Mouse (Mus musculus) kidney, postnatal 14 days (tissue): ENCODE measurements around the gene Clip3.

Experiments
- DNase-seq: peaks from one replicate; pipeline ENCODE4 v3.0.0; 2022; ENCODE audit warnings: mixed read lengths

The Clip3 gene

GRCm38 (mm10) chr7:30296816-30297215 lies 5.3 kb downstream of the Clip3 start:
- no peak for DNase-seq

DNA sequence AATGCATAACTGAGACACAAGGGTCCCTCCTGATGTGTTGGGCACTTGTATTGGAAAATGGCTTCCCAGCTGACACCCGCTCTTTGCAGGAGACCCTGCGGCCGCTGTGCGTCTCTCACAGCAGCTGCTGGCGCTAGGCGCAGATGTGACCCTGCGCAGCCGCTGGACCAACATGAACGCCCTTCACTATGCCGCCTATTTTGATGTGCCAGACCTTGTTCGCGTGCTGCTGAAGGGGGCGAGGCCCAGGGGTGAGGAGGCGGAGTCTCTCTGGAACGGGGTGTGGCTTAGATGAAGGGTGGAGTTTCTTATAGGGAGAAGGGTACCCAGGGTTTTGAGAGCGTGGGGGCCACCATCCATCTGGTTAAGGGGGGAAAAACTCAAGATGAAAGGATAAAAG lies 5.7 kb downstream of the Clip3 start:
- no peak for DNase-seq

DNA sequence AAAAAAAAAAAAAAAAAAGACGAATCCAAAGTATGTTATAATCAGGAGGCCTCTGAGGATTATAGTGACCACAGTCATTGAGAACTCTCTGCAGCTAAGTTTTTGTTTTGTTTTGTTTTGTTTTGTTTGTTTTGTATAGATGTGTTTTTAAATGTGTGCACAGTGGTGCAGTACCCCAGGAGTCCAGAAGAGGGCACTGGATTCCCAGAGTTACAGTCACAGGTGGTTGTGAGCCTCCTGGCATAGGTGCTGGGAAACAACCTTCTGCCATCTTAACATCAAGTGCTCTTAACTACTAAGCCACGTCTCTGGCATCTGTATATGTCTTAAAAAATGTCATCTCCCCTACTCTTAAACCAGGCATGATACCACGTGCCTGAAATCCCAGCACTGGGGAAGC lies 9.4 kb downstream of the Clip3 start:
- no peak for DNase-seq

- DNase-seq = no peak
These were observed 14.7 kb downstream of the Clip3 start for GRCm38 (mm10) chr7:30306083-30306779.

- DNase-seq = peak; percentile 97
These were observed 16.8 kb downstream of the Clip3 start, which contains the start of gene Alkbh6 for GRCm38 (mm10) chr7:30308076-30309005. TSS of gene Alkbh6 (plus strand) at chr7:30308717.

DNA sequence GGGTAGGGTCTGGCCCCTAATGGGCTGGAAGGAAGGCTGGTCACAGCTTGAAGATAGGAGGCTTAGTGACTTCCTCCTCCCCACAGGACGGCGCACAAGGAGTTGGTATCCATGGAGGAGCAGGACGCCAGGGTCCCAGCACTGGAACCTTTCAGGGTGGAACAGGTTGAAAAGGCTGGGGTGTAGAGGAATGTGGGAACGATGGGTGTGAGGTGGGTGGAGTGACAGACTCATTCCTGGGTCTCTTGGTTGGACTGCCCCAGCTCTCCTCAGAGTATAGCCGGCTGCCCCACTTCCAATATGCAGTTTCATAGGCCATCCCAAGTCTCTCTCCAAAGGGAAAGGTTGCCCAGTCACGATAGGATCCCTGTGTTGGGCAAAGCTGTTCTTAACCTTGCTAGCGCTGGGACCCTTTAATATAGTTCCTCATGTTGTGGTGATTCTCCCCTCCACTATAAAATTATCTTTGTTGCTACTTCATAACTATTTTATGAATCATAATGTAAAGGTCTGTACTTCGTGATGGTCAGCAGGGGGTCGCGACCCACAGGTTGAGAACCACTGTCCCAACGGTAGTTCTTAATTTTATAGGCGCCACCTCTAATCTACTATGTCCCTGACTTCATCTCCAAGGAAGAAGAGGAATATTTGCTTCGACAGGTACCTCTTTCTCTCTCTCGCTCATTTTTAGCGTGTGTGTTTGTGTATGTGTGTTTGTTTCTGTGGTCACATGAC lies 18.0 kb downstream of the Clip3 start:
- no peak for DNase-seq

DNA sequence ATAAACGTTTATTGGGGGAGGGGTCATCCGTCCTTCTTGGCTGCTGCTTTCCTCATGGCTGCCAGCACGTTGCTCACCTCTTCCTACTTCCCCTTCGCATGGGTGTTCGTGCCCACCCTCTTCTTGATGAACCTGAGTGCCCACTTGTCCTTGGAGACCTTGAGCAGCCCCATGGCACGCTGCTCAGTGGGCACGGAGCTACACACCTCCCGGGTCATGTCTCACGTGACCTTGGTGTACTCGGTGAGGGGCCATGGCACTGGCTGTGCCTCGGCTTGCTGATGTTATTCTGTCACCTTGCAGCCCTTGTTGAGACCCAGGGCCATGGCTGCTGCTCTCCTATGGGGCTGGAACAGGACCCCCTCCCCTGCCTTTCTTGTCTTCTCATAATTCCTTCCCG lies 18.6 kb downstream of the Clip3 start:
- no peak for DNase-seq

DNA sequence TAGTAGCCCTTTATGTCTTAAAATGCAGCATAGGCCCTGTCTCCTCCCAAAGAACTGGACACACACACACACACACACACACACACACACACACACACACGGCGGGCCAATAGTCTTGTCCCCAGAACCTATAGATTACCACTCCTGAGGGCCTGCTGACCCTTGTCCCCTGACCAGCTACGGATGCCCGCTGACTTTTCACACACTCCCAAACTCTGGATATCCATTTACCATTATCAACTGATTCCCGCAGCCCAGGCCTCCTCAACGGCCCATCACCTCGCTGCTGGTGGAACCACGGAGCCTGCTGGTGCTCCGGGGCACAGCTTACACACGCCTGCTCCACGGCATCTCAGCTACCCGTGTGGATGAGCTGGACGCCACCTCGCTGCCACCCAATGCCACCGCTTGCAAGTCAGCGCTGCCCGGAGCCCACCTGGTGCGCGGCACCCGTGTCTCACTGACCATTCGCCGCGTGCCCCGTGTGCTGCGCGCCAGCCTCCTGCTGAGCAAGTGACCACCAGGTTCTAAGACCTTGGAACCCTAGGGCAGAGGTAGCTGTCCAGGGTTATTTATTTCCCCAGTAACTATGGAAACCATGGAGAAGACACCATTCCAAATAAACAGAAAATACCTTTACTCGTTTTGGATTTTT lies 22.3 kb downstream of the Clip3 start:
- DNase-seq = peak; percentile 77

- peak; percentile 56 for DNase-seq
These were observed 23.2 kb downstream of the Clip3 start, which contains the start of gene Syne4 for GRCm38 (mm10) chr7:30314721-30315155. TSS of gene Syne4 (plus strand) at chr7:30314807.

- no peak for DNase-seq
These were observed 24.3 kb downstream of the Clip3 start for GRCm38 (mm10) chr7:30315559-30316529.

DNA sequence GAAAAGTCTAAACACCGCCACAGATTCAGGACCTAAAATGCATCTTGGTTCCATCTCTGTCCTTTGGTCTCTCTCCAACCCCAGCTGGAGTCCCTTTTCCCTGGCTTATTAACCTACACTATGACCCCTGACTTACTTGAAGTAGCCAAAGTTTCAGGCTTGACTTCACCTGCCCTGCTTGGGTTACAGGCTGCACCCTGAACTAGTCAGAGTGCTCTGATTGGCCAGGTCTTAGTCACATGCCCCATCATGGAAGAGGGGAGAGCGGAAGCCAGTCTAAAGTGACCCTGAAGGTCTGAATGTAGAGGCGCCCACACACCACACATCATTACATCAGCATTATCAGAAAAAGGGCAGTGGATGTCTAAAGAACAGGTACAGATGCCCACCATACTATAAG lies 26.6 kb downstream of the Clip3 start:
- DNase-seq = no peak

DNA sequence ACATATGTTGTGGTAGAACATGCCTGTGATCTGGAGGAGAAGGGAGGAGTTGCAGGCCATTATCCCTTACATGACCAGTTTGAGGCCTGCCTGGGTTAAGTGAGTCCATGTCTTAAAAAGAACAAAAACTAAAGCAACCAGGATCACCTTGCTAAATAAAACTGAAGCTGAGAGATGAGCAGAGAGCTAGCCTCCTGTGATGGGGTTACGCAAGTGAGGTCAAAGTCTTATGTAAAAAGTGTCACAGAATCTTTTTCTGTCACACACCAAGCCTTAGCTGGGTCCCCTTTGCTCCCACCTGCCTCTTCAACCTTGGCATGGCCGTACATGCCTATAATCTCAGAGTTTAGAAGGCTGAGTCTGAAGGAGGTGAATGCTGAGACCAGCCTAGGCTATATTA lies 29.4 kb downstream of the Clip3 start:
- no peak for DNase-seq

- DNase-seq = peak; percentile 87
These were observed 30.2 kb downstream of the Clip3 start, which contains the start of gene E130208F15Rik for GRCm38 (mm10) chr7:30321539-30322284. TSS of gene E130208F15Rik (plus strand) at chr7:30321740.

- DNase-seq = peak; percentile 99
These were observed 30.7 kb downstream of the Clip3 start for GRCm38 (mm10) chr7:30322285-30322667.

DNA sequence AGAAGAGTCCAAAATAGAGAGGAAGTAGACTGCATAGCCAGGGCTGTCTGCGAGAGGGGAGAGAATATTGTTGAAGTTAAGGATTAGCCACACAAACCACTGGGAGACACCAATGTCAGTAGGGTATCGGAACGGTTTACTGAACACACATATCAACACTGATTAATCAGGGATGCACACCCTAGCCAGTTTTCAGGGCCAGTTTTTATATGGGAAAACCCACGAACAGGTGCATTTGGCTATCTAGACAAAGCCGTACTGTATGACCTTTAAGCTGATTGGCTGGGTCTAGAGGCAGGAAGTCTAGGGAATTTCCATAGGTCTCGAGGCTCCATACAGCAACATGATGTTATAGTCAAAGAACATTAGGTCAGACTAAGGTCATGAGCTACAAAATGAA lies 31.3 kb downstream of the Clip3 start:
- DNase-seq = no peak

GRCm38 (mm10) chr7:30323795-30324194 lies 32.3 kb downstream of the Clip3 start, which contains the start of gene Sdhaf1:
TSS of gene Sdhaf1 (minus strand) at chr7:30323895.
- no peak for DNase-seq

GRCm38 (mm10) chr7:30324300-30324944 lies 32.9 kb downstream of the Clip3 start:
- no peak for DNase-seq

DNA sequence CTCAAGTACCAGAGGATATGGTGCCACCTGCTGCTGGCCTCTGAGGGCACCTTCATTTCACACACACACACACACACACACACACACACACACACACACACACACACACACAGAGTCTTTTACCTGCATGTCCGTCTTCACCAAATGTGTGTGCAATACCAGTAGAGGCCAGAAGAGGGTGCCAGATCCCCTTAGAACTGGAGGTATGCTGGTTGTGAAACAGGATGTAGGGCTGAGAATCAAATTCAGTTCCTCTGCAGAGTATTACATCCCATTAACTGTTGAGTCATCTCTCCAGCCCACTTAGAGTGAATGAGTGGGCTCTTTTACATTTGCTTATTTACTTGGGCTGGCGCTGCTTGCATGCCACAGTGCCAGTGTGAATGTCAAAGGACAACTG lies 33.8 kb downstream of the Clip3 start:
- no peak for DNase-seq

- no peak for DNase-seq
These were observed 34.9 kb downstream of the Clip3 start for GRCm38 (mm10) chr7:30326427-30326826.

DNA sequence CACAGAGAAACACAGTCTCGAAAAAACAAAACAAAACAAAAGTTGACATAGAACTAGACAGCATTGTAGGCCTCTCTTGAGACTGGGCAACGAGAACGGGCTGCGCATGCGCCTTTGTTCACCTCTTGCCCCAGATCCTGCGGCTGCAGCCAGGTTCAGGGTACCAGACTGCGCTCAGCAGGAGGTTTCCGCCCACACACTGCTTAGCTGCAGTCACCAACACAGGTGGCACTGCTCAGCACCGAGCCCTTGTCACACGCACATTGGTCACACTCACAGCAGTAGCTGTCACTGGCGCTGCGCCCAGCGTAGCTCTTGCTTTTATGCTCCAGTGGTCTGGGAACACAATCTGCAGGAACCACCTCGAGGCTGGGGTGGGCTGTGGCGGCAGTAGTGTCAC lies 35.6 kb downstream of the Clip3 start:
- DNase-seq = peak; percentile 73
